Mouse (Mus musculus) embryonic facial prominence, embryonic 11.5 days (tissue): Measurements from ENCODE around the gene Col4a2. TPM values are rescaled to one million over a fixed set of nuclear protein-coding genes. Genes with fewer than 3 reads are reported as not detected.
A peak's percentile ranks its signal among the peaks of the same experiment; 100 is the strongest.

ENCODE experiments used
- ATAC-seq: fragments of 200-750 bp; cut with Nextera tagmentation; replicated peaks from 2 replicates; pipeline ENCODE4 v1.8.0; 2017; ENCODE audit warnings: low read depth; ENCODE audit not compliant: insufficient number of reproducible peaks, low FRiP score, low TSS enrichment
- DNase-seq: peaks from one replicate; pipeline ENCODE4 v3.0.0-alpha.2; 2015; ENCODE audit warnings: low spot score
- H3K27ac ChIP-seq: fragments of 300-500 bp; sonication (generic); replicated peaks from 2 replicates; pipeline ENCODE4 v1.5.1; 2014; ENCODE audit warnings: mild to moderate bottlenecking, low read depth, low read length, control low read depth
- H3K27me3 ChIP-seq: fragments of 300-500 bp; sonication (generic); 2 replicates; pipeline ENCODE4 v1.6.1; 2014; ENCODE audit warnings: mild to moderate bottlenecking, low read length, moderate library complexity, mixed read lengths; ENCODE audit not compliant: control insufficient read depth, insufficient read depth
- H3K36me3 ChIP-seq: fragments of 300-500 bp; sonication (generic); replicated peaks from 2 replicates; pipeline ENCODE4 v1.6.1; 2014; ENCODE audit warnings: low read depth, mild to moderate bottlenecking, low read length, moderate library complexity, mixed read lengths; ENCODE audit not compliant: control insufficient read depth, insufficient read depth
- H3K4me1 ChIP-seq: fragments of 300-500 bp; sonication (generic); 2 replicates; pipeline ENCODE4 v1.6.1; 2014; ENCODE audit warnings: low read length, mixed read lengths; ENCODE audit not compliant: control insufficient read depth, insufficient read depth
- H3K4me2 ChIP-seq: fragments of 300-500 bp; sonication (generic); 2 replicates; pipeline ENCODE4 v1.6.1; 2014; ENCODE audit warnings: low read depth, mild to moderate bottlenecking, control low read depth, low read length, moderate library complexity
- H3K4me3 ChIP-seq: fragments of 300-500 bp; sonication (generic); 2 replicates; pipeline ENCODE4 v1.5.1; 2014; ENCODE audit warnings: low read depth, low read length, control low read depth
- H3K9ac ChIP-seq: fragments of 300-500 bp; sonication (generic); replicated peaks from 2 replicates; pipeline ENCODE4 v1.6.1; 2014; ENCODE audit warnings: mild to moderate bottlenecking, control low read depth, low read length
- H3K9me3 ChIP-seq: fragments of 300-500 bp; sonication (generic); replicated peaks from 2 replicates; pipeline ENCODE4 v1.6.1; 2016; ENCODE audit warnings: mild to moderate bottlenecking, low read length, inconsistent platforms, mixed read lengths; ENCODE audit not compliant: control insufficient read depth
- WGBS: fragments of 180-500 bp; shearing (Covaris S2); extraction: QIAGEN DNeasy Blood & Tissue Kit; methylation state at CpG from one replicate; pipeline ENCODE4 v1.1.7; 2014; 5-methylcytosine and 5-hydroxymethylcytosine counted together
- polyA plus RNA-seq: library from polyadenylated mRNA; unstranded; fragments of >200 nt; fragmentation: Nextera tagmentation; extraction: Ambion mirVana; gene quantifications from 2 replicates; pipeline ENCODE4 v1.2.1, GENCODE M21; 2014

The Col4a2 gene
- polyA plus RNA-seq, 1 experiment from 2014 or later: 26.7 TPM

DNA sequence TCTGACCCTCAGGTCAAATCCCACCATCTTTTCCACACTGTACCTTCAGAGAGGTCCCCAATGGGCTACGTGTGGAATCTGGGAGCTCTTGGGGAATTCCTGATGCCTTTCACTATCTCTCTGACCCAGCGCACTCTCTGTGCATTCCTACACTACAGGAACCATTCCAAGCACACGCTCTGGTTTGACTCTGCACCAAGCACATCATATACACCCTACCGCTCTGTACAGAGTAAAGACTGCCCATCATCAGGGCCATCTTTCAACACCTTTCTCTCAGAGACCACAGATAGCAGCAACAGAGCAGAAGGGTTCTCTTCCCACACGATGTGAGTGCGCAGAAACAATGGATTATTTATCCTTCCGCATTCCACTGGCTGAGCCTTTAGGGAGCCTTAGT is 38.2 kb upstream of the Col4a2 start:
- DNase-seq (no peak), ATAC-seq (no peak)
- WGBS: 80% methylated on average over 7 of the region's 7 CpGs
- Histone ChIP-seq H3K27ac (no peak overlapping the region), H3K9ac (no peak overlapping the region), H3K4me2 (no peak overlapping the region), H3K36me3 (no peaks in the 10 kb centered on the region), H3K27me3 (no peaks in the 10 kb centered on the region), H3K4me1 (peaks cover 8% of the 10 kb centered on the region), H3K4me3 (no peak overlapping the region), H3K9me3 (no peaks in the 10 kb centered on the region)

DNA sequence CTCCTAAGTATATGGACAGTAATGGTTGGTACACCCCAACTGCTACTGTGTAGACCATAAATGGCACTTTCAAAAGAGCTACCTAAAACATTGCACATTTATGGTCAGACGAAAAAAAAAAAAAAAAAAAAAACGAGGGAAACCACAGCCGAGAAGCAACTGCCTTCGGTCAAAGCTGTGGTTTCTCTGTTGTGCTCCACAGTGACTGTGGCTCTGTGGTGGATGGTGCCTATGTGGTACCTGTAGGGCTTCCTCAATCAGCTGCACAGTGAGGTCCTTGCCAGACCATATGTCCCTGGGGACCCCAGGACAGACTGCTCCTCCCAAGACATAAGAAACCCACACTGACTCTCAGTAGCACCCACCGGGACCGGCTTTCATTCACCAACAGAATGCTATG is 36.3 kb upstream of the Col4a2 start:
- WGBS: 87% methylated on average over 6 of the region's 6 CpGs
- H3K9ac ChIP-seq: no peak overlapping the region
- no peaks in the 10 kb centered on the region for H3K36me3 ChIP-seq
- H3K27me3 ChIP-seq: no peaks in the 10 kb centered on the region
- DNase-seq (no peak), ATAC-seq (no peak)
- H3K4me2 ChIP-seq: no peak overlapping the region
- no peak overlapping the region for H3K27ac ChIP-seq
- H3K4me3 ChIP-seq: no peak overlapping the region
- H3K9me3 ChIP-seq: no peaks in the 10 kb centered on the region
- H3K4me1 ChIP-seq: peaks cover 8% of the 10 kb centered on the region

DNA sequence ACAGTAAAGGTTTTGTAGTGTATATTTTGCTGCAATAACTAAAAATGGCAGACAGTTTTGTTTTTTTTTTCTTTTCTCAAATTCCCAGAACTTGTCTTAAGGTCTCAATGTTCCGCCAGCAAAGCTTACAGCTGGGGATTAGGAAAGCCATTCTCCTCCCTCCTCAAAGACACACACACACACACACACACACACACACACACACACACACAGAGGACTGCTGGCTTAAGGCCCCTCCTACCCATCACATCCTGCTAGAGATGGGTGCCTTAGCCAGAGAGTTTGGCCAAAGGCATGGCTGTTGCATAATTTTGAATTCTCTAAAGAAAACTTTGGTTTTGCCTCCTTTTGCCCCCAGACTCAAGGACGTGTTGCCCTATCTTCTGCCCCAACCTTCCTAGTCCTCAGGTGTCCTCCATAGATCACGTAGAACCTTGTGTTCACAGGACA is 35.0 kb upstream of the Col4a2 start:
- ATAC-seq: no peak
- H3K27me3 ChIP-seq: no peaks in the 10 kb centered on the region
- WGBS: 83% methylated on average over 3 of the region's 3 CpGs
- H3K4me2 ChIP-seq: no peak overlapping the region
- H3K27ac ChIP-seq: no peak overlapping the region
- DNase-seq: no peak
- peaks cover 8% of the 10 kb centered on the region for H3K4me1 ChIP-seq
- no peaks in the 10 kb centered on the region for H3K36me3 ChIP-seq
- no peak overlapping the region for H3K4me3 ChIP-seq
- H3K9ac ChIP-seq: no peak overlapping the region
- H3K9me3 ChIP-seq: no peaks in the 10 kb centered on the region

DNA sequence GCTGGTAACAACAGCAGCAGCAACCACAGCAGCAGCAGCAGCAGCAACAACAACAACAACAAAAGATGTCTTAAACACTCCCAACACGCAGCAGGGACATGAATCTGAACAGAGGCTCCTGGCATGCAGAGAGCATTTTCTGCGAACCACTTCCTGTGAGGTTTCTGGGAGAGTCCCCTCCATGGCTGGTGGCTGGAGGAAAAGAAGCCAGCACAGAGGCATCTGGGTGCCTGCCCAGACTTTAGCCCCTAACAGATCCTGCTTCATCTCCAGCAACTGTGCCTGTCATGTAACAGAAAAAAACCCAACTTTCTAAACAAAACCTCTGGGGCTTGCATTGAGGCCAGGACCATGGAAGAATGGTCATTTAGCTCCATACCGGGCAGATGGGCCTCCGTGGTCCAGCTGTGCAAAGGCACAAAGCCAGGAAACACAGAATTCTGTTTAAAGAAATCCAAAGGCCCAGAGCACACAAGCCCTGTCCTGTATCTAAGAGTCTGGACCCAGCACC is 34.4 kb upstream of the Col4a2 start:
- ATAC-seq (no peak), DNase-seq (no peak)
- Histone ChIP-seq H3K36me3 (no peaks in the 10 kb centered on the region), H3K27me3 (no peaks in the 10 kb centered on the region), H3K9me3 (no peaks in the 10 kb centered on the region), H3K4me3 (no peak overlapping the region), H3K9ac (no peak overlapping the region), H3K4me2 (no peak overlapping the region), H3K4me1 (peaks cover 8% of the 10 kb centered on the region), H3K27ac (no peak overlapping the region)
- 68% methylated on average over 4 of the region's 4 CpGs for WGBS

DNA sequence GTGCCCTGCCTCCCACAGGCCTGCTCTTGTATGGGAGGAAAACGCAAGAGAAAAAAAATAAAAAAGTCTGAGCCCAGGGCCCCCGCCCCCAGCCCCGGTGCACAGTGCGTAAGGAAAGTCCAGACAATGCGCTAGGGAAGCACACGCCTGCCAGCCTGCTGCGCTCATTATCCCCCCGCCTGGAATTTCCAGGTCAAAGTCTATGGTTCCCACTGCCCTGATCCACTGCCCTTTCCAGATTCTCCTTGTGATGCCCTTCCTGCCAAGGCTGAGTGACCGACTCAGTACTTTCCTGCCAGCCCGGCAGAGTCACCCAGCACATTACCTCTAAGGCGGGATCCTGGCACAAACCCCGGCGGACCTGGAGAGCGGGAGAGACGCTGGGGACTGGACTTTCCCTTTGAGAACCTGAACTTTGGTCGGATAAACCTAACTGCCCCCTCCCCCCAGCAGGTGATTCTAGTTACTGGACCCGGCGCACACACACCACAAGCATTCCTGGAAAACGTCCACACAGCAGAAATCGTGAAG is 33.2 kb upstream of the Col4a2 start:
- WGBS: 46% methylated on average over 20 of the region's 20 CpGs
- H3K9ac ChIP-seq: no peak overlapping the region
- H3K36me3 ChIP-seq: no peaks in the 10 kb centered on the region
- H3K4me3 ChIP-seq: no peak overlapping the region
- ATAC-seq (no peak), DNase-seq (peak; percentile 64)
- peak overlapping the region; percentile 22; the same call in 1 of the 2 replicates for H3K4me2 ChIP-seq
- H3K4me1 ChIP-seq: peaks cover 8% of the 10 kb centered on the region
- no peaks in the 10 kb centered on the region for H3K27me3 ChIP-seq
- H3K27ac ChIP-seq: no peak overlapping the region
- no peaks in the 10 kb centered on the region for H3K9me3 ChIP-seq

DNA sequence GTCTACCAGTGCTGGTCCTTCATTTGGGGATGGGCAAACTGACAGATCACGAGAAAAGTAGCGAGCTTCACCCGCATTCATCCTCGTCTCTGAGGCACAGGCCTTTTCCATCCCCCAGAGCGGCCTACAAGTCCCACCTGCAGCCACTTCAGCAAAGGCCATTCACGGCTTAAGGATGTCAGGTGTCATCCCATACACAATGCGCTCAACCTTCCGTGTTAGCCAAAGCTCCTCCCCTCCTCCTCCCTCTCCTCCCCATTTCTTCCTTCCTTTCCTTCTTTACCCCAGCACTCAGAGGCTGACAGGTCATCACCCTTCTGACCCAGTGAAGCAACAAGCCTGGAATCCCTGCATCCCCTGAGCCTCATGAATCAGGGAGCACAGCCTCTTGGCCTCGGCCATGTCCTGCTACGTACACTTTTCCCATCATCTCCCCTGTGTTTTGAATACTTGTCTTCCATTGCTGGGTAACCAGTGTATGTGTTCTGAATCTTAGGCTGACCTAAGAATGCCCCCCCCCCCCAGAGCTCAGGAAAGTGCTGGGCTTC is 31.8 kb upstream of the Col4a2 start:
- Histone ChIP-seq H3K27ac (no peak overlapping the region), H3K4me1 (peaks cover 8% of the 10 kb centered on the region), H3K36me3 (no peaks in the 10 kb centered on the region), H3K9me3 (no peaks in the 10 kb centered on the region), H3K9ac (no peak overlapping the region), H3K4me2 (no peak overlapping the region), H3K4me3 (no peak overlapping the region), H3K27me3 (no peaks in the 10 kb centered on the region)
- ATAC-seq: no peak
- DNase-seq: no peak
- 74% methylated on average over 10 of the region's 10 CpGs for WGBS

DNA sequence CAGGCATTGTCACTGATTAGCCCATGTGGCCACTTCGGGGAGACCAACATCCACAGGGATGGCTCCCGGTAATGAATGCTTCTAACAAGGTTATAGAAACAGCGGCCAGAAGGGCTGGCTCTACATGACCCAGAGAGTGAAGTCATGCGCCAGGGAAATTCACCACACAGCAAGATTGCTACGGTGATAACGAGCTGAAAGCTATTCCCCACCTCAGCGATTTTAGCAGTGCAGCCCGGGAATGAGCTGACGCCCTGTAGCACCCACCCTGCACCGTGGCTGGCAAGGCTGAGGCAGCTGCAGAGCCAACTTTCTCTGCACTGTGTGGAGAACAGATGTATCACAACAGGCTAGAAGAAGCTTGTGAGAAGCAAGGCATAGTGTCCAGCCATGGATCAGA is 30.5 kb upstream of the Col4a2 start:
- no peak for DNase-seq
- Histone ChIP-seq H3K4me1 (peaks cover 8% of the 10 kb centered on the region), H3K36me3 (no peaks in the 10 kb centered on the region), H3K9me3 (no peaks in the 10 kb centered on the region), H3K9ac (no peak overlapping the region), H3K4me3 (no peak overlapping the region), H3K27me3 (no peaks in the 10 kb centered on the region), H3K27ac (no peak overlapping the region), H3K4me2 (no peak overlapping the region)
- no peak for ATAC-seq
- 77% methylated on average over 10 of the region's 10 CpGs for WGBS

DNA sequence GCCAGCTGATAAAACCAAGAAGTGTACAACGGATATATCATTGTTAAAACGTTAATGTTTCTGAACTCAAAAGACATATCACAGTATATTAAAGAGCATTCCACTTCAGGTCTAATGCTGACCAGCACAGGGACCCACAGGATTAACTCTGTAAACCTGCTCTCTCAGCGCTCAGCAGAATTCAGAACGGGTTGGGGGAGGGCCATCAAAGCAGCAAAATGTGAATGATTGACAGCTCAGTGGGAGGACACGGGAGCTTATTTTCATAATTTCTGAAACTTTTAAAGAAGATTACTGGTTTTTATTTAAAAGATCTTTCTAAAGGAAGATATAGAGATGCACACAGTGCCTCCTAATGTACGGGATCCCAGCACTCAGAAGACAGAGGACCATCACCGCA is 29.9 kb upstream of the Col4a2 start:
- Histone ChIP-seq H3K9me3 (no peaks in the 10 kb centered on the region), H3K36me3 (no peaks in the 10 kb centered on the region), H3K4me1 (peaks cover 8% of the 10 kb centered on the region), H3K4me3 (no peak overlapping the region), H3K27me3 (no peaks in the 10 kb centered on the region), H3K27ac (no peak overlapping the region), H3K9ac (no peak overlapping the region), H3K4me2 (no peak overlapping the region)
- DNase-seq (no peak), ATAC-seq (no peak)
- 85% methylated on average over 7 of the region's 7 CpGs for WGBS
